Mouse (Mus musculus) embryo, embryonic 10 days (tissue): Measurements from ENCODE around the gene Apol10a.
A peak's percentile ranks its signal among the peaks of the same experiment; 100 is the strongest.
"Not testable (repeated sequence)": the region's sequence is repeated elsewhere in the genome, so short reads cannot be mapped to it uniquely, and the experiment has no call there.

ENCODE experiments used
- DNase-seq: peaks from one replicate; pipeline ENCODE4 v3.0.0-alpha.2; 2015; ENCODE audit warnings: low spot score

Apol10a gene

GRCm38 (mm10) chr15:77476693-77477092, at the start of gene Apol10a:
Gene Apol10a, plus strand, starts transcription at chr15:77477047.
- not testable (repeated sequence) for DNase-seq

- DNase-seq = not testable (repeated sequence)
These were observed 48.0 kb upstream of the Apol10a start for GRCm38 (mm10) chr15:77428690-77429448.

GRCm38 (mm10) chr15:77444746-77445145, 32.1 kb upstream of the Apol10a start:
- DNase-seq = not testable (repeated sequence)

- not testable (repeated sequence) for DNase-seq
These were observed 31.2 kb upstream of the Apol10a start for GRCm38 (mm10) chr15:77445668-77446067.

- DNase-seq = not testable (repeated sequence)
These were observed 29.5 kb upstream of the Apol10a start, which contains the start of gene Apol7b for GRCm38 (mm10) chr15:77447392-77447791. Gene Apol7b, minus strand, starts transcription at chr15:77447492.

- peak; percentile 14 for DNase-seq
These were observed 26.9 kb upstream of the Apol10a start for GRCm38 (mm10) chr15:77449927-77450326.

GRCm38 (mm10) chr15:77474699-77475390, 2.0 kb upstream of the Apol10a start:
- not testable (repeated sequence) for DNase-seq

- no peak for DNase-seq
These were observed 5.4 kb downstream of the Apol10a start for GRCm38 (mm10) chr15:77482140-77482794.

- not testable (repeated sequence) for DNase-seq
These were observed 16.3 kb downstream of the Apol10a start for GRCm38 (mm10) chr15:77493181-77493580.

- not testable (repeated sequence) for DNase-seq
These were observed 17.8 kb downstream of the Apol10a start for GRCm38 (mm10) chr15:77494694-77495093.

GRCm38 (mm10) chr15:77507966-77508365, 31.1 kb downstream of the Apol10a start, which contains the start of gene Apol11a:
Gene Apol11a, plus strand, starts transcription at chr15:77508271.
- not testable (repeated sequence) for DNase-seq

GRCm38 (mm10) chr15:77520596-77520995, 43.7 kb downstream of the Apol10a start:
- not testable (repeated sequence) for DNase-seq

- DNase-seq = peak; percentile 70
These were observed 46.5 kb downstream of the Apol10a start for GRCm38 (mm10) chr15:77523186-77523843.

- DNase-seq = no peak
These were observed 56.4 kb downstream of the Apol10a start, which contains the start of gene Apol7c for GRCm38 (mm10) chr15:77533216-77533615. Gene Apol7c, minus strand, starts transcription at chr15:77533316.

GRCm38 (mm10) chr15:77539221-77539620, 62.4 kb downstream of the Apol10a start:
- DNase-seq = not testable (repeated sequence)
